Mouse (Mus musculus): ENCODE results near the gene Elp5. TPM values are rescaled to one million over a fixed set of nuclear protein-coding genes. Genes with fewer than 3 reads are reported as not detected.

The Elp5 gene
- polyA plus RNA-seq, 1 experiment from 2014 or later = 97.9 TPM

DNA sequence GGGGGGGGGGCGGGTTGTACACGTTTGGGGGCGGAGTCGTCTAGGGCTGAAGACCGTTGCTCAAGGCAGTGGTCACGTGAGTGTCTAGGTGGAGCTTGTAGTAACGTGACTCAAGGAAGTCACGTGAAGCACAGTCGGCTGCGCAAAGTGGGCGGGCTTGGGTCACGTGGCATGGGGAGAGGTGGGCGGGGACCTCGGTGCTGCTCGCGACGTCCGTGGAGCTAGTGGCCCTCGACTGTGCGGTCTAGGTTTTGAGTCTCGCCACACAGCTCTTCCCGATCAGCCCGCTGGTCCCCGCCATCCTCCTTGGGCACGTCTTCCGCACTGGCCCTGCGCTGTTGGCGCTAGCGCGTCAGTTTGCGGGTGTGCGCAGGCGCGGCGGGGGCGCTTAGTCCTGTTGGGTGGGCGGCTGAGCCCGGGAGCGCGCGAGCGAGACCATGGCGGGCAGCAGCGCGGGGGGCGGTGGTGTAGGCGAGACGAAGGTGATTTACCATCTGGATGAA, 18.1 kb upstream of the Elp5 start, which contains the start of gene Dvl2:
Gene Dvl2, plus strand, starts transcription at position 200 of the 503 bp plus-strand sequence.
- Histone ChIP-seq H3K36me3 (ENCODE audit: insufficient read depth, low read length) (peaks cover 22% of the 10 kb centered on the region), H3K4me3 (replicated peaks; ENCODE audit: low read depth, low read length) (peak within 1 kb of the TSS; percentile 70), H3K4me1 (replicated peaks; ENCODE audit: insufficient read depth, low read length) (peaks cover 20% of the 10 kb centered on the region; the same call in 1 of the 2 replicates), H3K4me2 (ENCODE audit: low read length) (peak within 1 kb of the TSS; percentile 78), H3K27me3 (ENCODE audit: insufficient read depth, low read length) (no peaks in the 10 kb centered on the region), H3K9me3 (replicated peaks; ENCODE audit: low read length) (no peaks in the 10 kb centered on the region), H3K27ac (peak within 1 kb of the TSS; percentile 89), H3K9ac (ENCODE audit: low read depth, low read length) (peak within 1 kb of the TSS; percentile 78)
- no peak for TF ChIP-seq CTCF (IDR thresholded peaks at IDR 0.05; ENCODE audit: low read depth)
- ATAC-seq (replicated peaks; ENCODE audit: low FRiP score, low read depth) = peak; percentile 47
- peak; percentile 99 for DNase-seq (ENCODE audit: low spot score)
- WGBS = under 1% methylated on average over 48 of the region's 48 CpGs

- H3K9ac ChIP-seq (ENCODE audit: low read depth, low read length) = no peak overlapping the region
- H3K27ac ChIP-seq = peak overlapping the region; percentile 89; the same call in 1 of the 2 replicates
- H3K4me3 ChIP-seq (replicated peaks; ENCODE audit: low read depth, low read length) = no peak overlapping the region
- no peaks in the 10 kb centered on the region for H3K9me3 ChIP-seq (replicated peaks; ENCODE audit: low read length)
- H3K4me2 ChIP-seq (ENCODE audit: low read length) = no peak overlapping the region
- TF ChIP-seq CTCF (IDR thresholded peaks at IDR 0.05; ENCODE audit: low read depth) = no peak
- H3K27me3 ChIP-seq (ENCODE audit: insufficient read depth, low read length) = no peaks in the 10 kb centered on the region
- peaks cover 18% of the 10 kb centered on the region for H3K36me3 ChIP-seq (ENCODE audit: insufficient read depth, low read length)
- WGBS = 58% methylated on average over 8 of the region's 8 CpGs
- DNase-seq (ENCODE audit: low spot score) (no peak), ATAC-seq (replicated peaks; ENCODE audit: low FRiP score, low read depth) (no peak)
- peaks cover 20% of the 10 kb centered on the region for H3K4me1 ChIP-seq (replicated peaks; ENCODE audit: insufficient read depth, low read length)
Observed at GRCm38 (mm10) chr11:69999666-70000065, 17.3 kb upstream of the Elp5 start.

- no peak for ATAC-seq (replicated peaks; ENCODE audit: low FRiP score, low read depth)
Observed at GRCm38 (mm10) chr11:69998567-69999491, 16.5 kb upstream of the Elp5 start.

GRCm38 (mm10) chr11:69997070-69997509, 14.8 kb upstream of the Elp5 start:
- H3K9ac ChIP-seq (ENCODE audit: low read depth, low read length) = peak overlapping the region; percentile 85
- peak overlapping the region; percentile 60 for H3K4me2 ChIP-seq (ENCODE audit: low read length)
- peak; percentile 73 for ATAC-seq (replicated peaks; ENCODE audit: low FRiP score, low read depth)
- 1% methylated on average over 32 of the region's 44 CpGs for WGBS
- TF ChIP-seq CTCF (IDR thresholded peaks at IDR 0.05; ENCODE audit: low read depth) = no peak
- H3K4me1 ChIP-seq (replicated peaks; ENCODE audit: insufficient read depth, low read length) = peaks cover 16% of the 10 kb centered on the region
- H3K9me3 ChIP-seq (replicated peaks; ENCODE audit: low read length) = no peaks in the 10 kb centered on the region
- peaks cover 30% of the 10 kb centered on the region for H3K36me3 ChIP-seq (ENCODE audit: insufficient read depth, low read length)
- H3K27me3 ChIP-seq (ENCODE audit: insufficient read depth, low read length) = no peaks in the 10 kb centered on the region
- peak overlapping the region; percentile 98 for H3K27ac ChIP-seq
- H3K4me3 ChIP-seq (replicated peaks; ENCODE audit: low read depth, low read length) = peak overlapping the region; percentile 92
- DNase-seq (ENCODE audit: low spot score) = peak; percentile 92

More at GRCm38 (mm10) chr11:69998567-69999491, 16.5 kb upstream of the Elp5 start:
- TF ChIP-seq CTCF (IDR thresholded peaks at IDR 0.05; ENCODE audit: low read depth) = peak; percentile 39; the same call in 1 of the 2 replicates
- Histone ChIP-seq H3K4me3 (replicated peaks; ENCODE audit: low read depth, low read length) (no peak overlapping the region), H3K9me3 (replicated peaks; ENCODE audit: low read length) (no peaks in the 10 kb centered on the region), H3K9ac (ENCODE audit: low read depth, low read length) (no peak overlapping the region), H3K4me2 (ENCODE audit: low read length) (no peak overlapping the region), H3K27me3 (ENCODE audit: insufficient read depth, low read length) (no peaks in the 10 kb centered on the region), H3K27ac (no peak overlapping the region), H3K4me1 (replicated peaks; ENCODE audit: insufficient read depth, low read length) (peaks cover 20% of the 10 kb centered on the region), H3K36me3 (ENCODE audit: insufficient read depth, low read length) (peaks cover 26% of the 10 kb centered on the region)
- WGBS = 90% methylated on average over 27 of the region's 27 CpGs
- DNase-seq (ENCODE audit: low spot score) = no peak

DNA sequence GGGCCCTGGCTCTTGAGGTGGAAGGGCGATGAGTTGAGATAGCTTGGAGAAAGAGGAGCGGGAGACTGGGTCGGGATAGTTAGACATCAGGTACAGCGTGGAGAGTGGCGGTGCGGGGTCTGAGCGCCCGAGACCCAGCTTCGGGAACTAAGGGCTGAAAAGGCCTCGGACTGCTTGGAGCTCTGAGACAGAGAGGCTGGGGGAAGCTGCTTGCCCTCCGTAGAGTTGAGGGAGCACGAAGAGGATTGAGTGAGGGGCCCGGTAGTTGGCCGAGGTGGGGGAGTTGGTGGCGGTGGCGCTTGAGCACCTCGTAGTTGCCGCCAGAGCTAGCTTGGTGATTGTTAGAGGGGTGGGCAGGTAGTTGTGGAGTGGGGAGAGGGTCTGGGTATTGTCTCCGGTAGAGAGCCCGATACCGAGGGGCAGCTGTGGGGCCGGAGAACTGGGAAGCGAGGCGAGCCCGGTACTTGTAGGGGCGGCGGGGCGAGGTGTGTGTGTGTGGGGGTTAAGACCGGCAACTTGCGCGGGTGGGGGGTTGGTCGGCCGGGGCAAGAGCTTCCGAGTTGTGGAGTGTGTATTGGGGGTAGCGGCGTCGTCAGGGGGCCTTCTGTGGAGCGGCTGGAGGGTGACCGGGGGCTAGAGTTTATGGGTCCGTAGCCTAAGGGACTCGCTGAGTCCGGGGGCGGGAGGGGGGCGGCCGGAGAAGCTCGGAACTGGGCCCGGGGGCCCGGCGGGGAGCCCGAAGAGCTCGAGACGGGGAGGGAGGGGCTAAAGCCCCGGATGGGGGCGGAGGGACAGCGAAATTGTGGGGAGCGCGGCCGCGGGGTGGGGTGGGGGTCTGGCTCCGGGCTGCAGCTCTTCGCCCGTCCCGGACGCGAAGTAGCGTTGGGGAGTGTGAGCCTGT, 14.1 kb upstream of the Elp5 start:
- ATAC-seq (replicated peaks; ENCODE audit: low FRiP score, low read depth) (peak; percentile 4; the same call in 1 of the 2 replicates), DNase-seq (ENCODE audit: low spot score) (peak; percentile 72)
- H3K9ac ChIP-seq (ENCODE audit: low read depth, low read length) = peak overlapping the region; percentile 85
- peaks cover 9% of the 10 kb centered on the region for H3K4me1 ChIP-seq (replicated peaks; ENCODE audit: insufficient read depth, low read length)
- peak overlapping the region; percentile 98 for H3K27ac ChIP-seq
- H3K4me2 ChIP-seq (ENCODE audit: low read length) = peak overlapping the region; percentile 60
- TF ChIP-seq CTCF (IDR thresholded peaks at IDR 0.05; ENCODE audit: low read depth) = no peak
- WGBS = under 1% methylated on average over 63 of the region's 66 CpGs
- H3K9me3 ChIP-seq (replicated peaks; ENCODE audit: low read length) = no peaks in the 10 kb centered on the region
- H3K36me3 ChIP-seq (ENCODE audit: insufficient read depth, low read length) = peaks cover 30% of the 10 kb centered on the region
- H3K4me3 ChIP-seq (replicated peaks; ENCODE audit: low read depth, low read length) = peak overlapping the region; percentile 92
- H3K27me3 ChIP-seq (ENCODE audit: insufficient read depth, low read length) = no peaks in the 10 kb centered on the region

Data from kidney, postnatal 0 days (tissue).